ENCODE assay signal across 18 mouse cellular contexts in the genomic region with DNA sequence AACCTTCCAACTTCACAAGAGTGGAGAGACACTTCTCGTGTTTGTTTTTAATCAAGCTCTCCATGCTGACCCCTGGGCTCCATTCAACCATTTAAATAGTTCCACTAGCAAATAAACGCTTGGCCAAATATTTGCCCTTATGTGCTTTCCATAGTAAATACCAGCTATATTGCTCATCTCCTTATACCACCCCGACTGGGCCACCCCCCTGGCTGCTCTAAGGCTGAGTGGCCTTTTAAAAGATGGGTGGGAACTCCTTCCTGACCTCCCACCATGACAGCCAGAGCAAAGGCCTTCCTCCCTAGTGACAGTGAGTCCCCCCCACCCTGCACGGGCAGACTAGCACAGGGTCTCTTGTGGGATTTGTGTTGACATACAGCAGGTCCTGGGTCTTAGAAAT. TPM values are rescaled to one million over a fixed set of nuclear protein-coding genes. Genes with fewer than 3 reads are reported as not detected.
"Had no signal": no experiment of that assay in that cellular context is flagged by ENCODE, and none has a peak within 500 bp of the region (broad histone marks: within the 10 kb centered on the region; RNA-seq: fewer than 3 reads in every experiment).

No protein-coding gene starts in this region.

- DNase-seq: kidney, adult 11 months; kidney, postnatal 36 days; liver; lung, adult 18-20 months; lung, postnatal 36 days; right cerebral cortex, adult 18-20 months; right cerebral cortex, postnatal 14 days; right cerebral cortex, postnatal 4 days; thymus, postnatal 25 days had no signal

- H3K36me3 ChIP-seq: intestine, embryonic 15.5 days; limb, embryonic 10.5 days; limb, embryonic 13.5 days; liver, embryonic 12.5 days; liver, embryonic 15.5 days; midbrain, embryonic 13.5 days; neural tube, embryonic 12.5 days; neural tube, embryonic 15.5 days had no signal

- H3K9ac ChIP-seq: intestine, embryonic 15.5 days; limb, embryonic 13.5 days; liver, embryonic 12.5 days; liver, embryonic 15.5 days; midbrain, embryonic 13.5 days; neural tube, embryonic 12.5 days; neural tube, embryonic 15.5 days had no signal

- H3K4me2 ChIP-seq: intestine, embryonic 15.5 days; limb, embryonic 13.5 days; liver, embryonic 12.5 days; liver, embryonic 15.5 days; midbrain, embryonic 13.5 days; neural tube, embryonic 12.5 days; neural tube, embryonic 15.5 days had no signal

- H3K9me3 ChIP-seq: intestine, embryonic 15.5 days; limb, embryonic 10.5 days; limb, embryonic 13.5 days; liver, embryonic 12.5 days; liver, embryonic 15.5 days; neural tube, embryonic 12.5 days; neural tube, embryonic 15.5 days had no signal

- H3K4me3 ChIP-seq: intestine, embryonic 15.5 days; limb, embryonic 10.5 days; limb, embryonic 13.5 days; liver, embryonic 12.5 days; liver, embryonic 15.5 days; midbrain, embryonic 13.5 days; neural tube, embryonic 12.5 days; neural tube, embryonic 15.5 days had no signal

- ATAC-seq: hindbrain, embryonic 16.5 days; intestine, embryonic 15.5 days; liver, embryonic 12.5 days; midbrain, embryonic 13.5 days had no signal

- H3K27me3 ChIP-seq: intestine, embryonic 15.5 days; limb, embryonic 13.5 days; liver, embryonic 12.5 days; liver, embryonic 15.5 days; midbrain, embryonic 13.5 days; neural tube, embryonic 12.5 days; neural tube, embryonic 15.5 days had no signal

- H3K4me1 ChIP-seq: intestine, embryonic 15.5 days; liver, embryonic 12.5 days; liver, embryonic 15.5 days had no signal

- H3K27ac ChIP-seq: intestine, embryonic 15.5 days; limb, embryonic 10.5 days; limb, embryonic 13.5 days; liver, embryonic 12.5 days; liver, embryonic 15.5 days; midbrain, embryonic 13.5 days; neural tube, embryonic 12.5 days; neural tube, embryonic 15.5 days had no signal

RNA-seq across cellular contexts. Expression of a gene that starts 37.1 kb away (rescaled TPM):
- polyA plus RNA-seq: liver, embryonic 15.5 days had no signal
